Mouse (Mus musculus): ENCODE results near the gene Abi3.

DNA sequence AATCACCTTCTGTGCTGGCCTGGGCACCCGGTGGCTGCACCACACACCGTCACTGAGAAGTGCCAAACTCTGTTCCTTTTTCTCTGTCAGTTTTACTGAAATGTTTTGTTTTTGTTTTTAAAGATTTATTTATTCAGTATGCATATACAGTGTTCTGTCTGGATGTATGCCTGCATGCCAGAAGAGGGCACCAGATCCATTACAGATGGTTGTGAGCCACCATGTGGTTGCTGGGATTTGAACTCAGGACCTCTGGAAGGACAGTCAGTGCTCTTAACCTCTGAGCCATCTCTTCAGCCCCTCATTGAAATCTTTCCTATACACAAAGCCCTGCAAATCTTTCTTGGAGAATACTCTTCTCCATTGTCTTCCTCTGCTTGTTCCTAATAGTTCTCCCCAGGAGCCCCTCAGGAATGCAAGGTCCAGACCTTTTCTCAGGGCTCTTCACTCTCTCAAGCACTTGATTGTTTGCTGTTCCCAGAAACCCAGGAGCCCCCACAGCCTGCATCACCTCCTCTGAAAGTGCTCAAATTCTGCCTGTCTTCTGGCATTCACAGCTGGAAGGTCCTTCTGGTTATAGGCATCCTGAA lies 48.3 kb upstream of the Abi3 start:
- no peak for TF ChIP-seq POLR2A (IDR thresholded peaks at IDR 0.05; ENCODE audit: insufficient read depth, low read length)
- no peak for TF ChIP-seq CTCF (IDR thresholded peaks at IDR 0.05; ENCODE audit: low read depth, low read length)

Measured in ES-Bruce4 (cell line).